Mouse (Mus musculus): ENCODE measurements at regions not wholly inside any gene's neighbourhood (a gene's known extent, or its start where the extent isn't known, plus 50 kb on each side); places are given as distances from the start of the nearest gene placed in this dataset.

- no peaks in the 10 kb centered on the region for H3K27me3 ChIP-seq (ENCODE audit: control insufficient read depth, insufficient read depth, low read length)
- H3K36me3 ChIP-seq (ENCODE audit: control insufficient read depth, insufficient read depth, low read length): no peaks in the 10 kb centered on the region
- WGBS: 28% methylated on average over 2 of the region's 2 CpGs
- no peak overlapping the region for H3K27ac ChIP-seq (replicated peaks; ENCODE audit: low read depth, low read length)
- TF ChIP-seq POLR2A (IDR thresholded peaks at IDR 0.05; ENCODE audit: borderline replicate concordance, extremely low read depth, insufficient read depth, insufficient read length): no peak
- no peaks in the 10 kb centered on the region for H3K9me3 ChIP-seq (ENCODE audit: control insufficient read depth, low read length)
- DNase-seq (ENCODE audit: low spot score) (no peak), ATAC-seq (ENCODE audit: low FRiP score, low read depth) (no peak)
- H3K4me3 ChIP-seq (replicated peaks; ENCODE audit: low read length): no peak overlapping the region
- no peak overlapping the region for H3K4me2 ChIP-seq (replicated peaks; ENCODE audit: low read depth, low read length, severe bottlenecking)
- no peak overlapping the region for H3K9ac ChIP-seq (ENCODE audit: low read depth, low read length, severe bottlenecking)
- H3K4me1 ChIP-seq (ENCODE audit: control insufficient read depth, insufficient read depth, low read length): 0 out of 2 replicates have a peak, but pooled peaks cover 3% of the 10 kb centered on the region
Observed at GRCm38 (mm10) chr9:49849442-49849841, 50.7 kb upstream of the Ncam1 start.

DNA sequence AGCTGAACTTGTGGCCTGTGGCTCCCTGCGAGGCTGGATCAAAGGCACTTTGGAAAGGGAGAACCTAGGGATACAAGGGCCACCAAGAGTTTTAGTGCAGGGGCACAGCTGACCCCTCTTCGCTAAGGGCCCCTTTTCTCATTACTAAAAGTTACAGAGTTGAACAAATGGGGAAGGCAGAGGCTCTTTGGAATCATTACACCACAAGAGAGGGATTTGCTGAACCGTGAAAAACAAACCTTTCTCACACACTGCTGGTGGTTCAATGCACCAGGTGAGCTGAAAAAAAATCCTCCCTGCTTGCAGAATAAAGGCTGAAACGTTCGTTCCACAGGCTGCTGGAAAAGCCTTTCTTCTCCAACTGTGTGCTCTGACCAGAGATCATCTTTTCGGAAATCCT lies 50.2 kb upstream of the Ncam1 start:
- no peak overlapping the region for H3K9ac ChIP-seq (ENCODE audit: low read depth, low read length, severe bottlenecking)
- WGBS: 7% methylated on average over 6 of the region's 6 CpGs
- no peak overlapping the region for H3K4me2 ChIP-seq (replicated peaks; ENCODE audit: low read depth, low read length, severe bottlenecking)
- no peak for TF ChIP-seq POLR2A (IDR thresholded peaks at IDR 0.05; ENCODE audit: borderline replicate concordance, extremely low read depth, insufficient read depth, insufficient read length)
- ATAC-seq (ENCODE audit: low FRiP score, low read depth) (no peak), DNase-seq (ENCODE audit: low spot score) (no peak)
- no peaks in the 10 kb centered on the region for H3K9me3 ChIP-seq (ENCODE audit: control insufficient read depth, low read length)
- no peaks in the 10 kb centered on the region for H3K27me3 ChIP-seq (ENCODE audit: control insufficient read depth, insufficient read depth, low read length)
- 0 out of 2 replicates have a peak, but pooled peaks cover 3% of the 10 kb centered on the region for H3K4me1 ChIP-seq (ENCODE audit: control insufficient read depth, insufficient read depth, low read length)
- no peaks in the 10 kb centered on the region for H3K36me3 ChIP-seq (ENCODE audit: control insufficient read depth, insufficient read depth, low read length)
- no peak overlapping the region for H3K27ac ChIP-seq (replicated peaks; ENCODE audit: low read depth, low read length)
- no peak overlapping the region for H3K4me3 ChIP-seq (replicated peaks; ENCODE audit: low read length)

All from limb, embryonic 14.5 days (tissue).